Mouse (Mus musculus): Measurements from ENCODE around the gene Prox2.

Prox2 gene

GRCm38 (mm10) chr12:85131361-85131760 lies 20.8 kb upstream of the Prox2 start:
- DNase-seq (ENCODE audit: low spot score) = no peak

- DNase-seq (ENCODE audit: low spot score) = no peak
Measured at GRCm38 (mm10) chr12:85129426-85129978, 18.9 kb upstream of the Prox2 start.

- no peak for DNase-seq (ENCODE audit: low spot score)
Measured at GRCm38 (mm10) chr12:85126986-85127603, 16.5 kb upstream of the Prox2 start.

- DNase-seq (ENCODE audit: low spot score) = no peak
Measured at GRCm38 (mm10) chr12:85124751-85125150, 14.2 kb upstream of the Prox2 start.

GRCm38 (mm10) chr12:85123645-85124044 lies 13.1 kb upstream of the Prox2 start:
- DNase-seq (ENCODE audit: low spot score) = no peak

GRCm38 (mm10) chr12:85123108-85123530 lies 12.6 kb upstream of the Prox2 start:
- no peak for DNase-seq (ENCODE audit: low spot score)

GRCm38 (mm10) chr12:85121806-85122459 lies 11.4 kb upstream of the Prox2 start:
- DNase-seq (ENCODE audit: low spot score) = no peak

GRCm38 (mm10) chr12:85115678-85116077 lies 5.1 kb upstream of the Prox2 start:
- DNase-seq (ENCODE audit: low spot score) = no peak

- DNase-seq (ENCODE audit: low spot score) = no peak
Measured at GRCm38 (mm10) chr12:85113917-85114316, 3.4 kb upstream of the Prox2 start.

- DNase-seq (ENCODE audit: low spot score) = no peak
Measured at GRCm38 (mm10) chr12:85113337-85113736, 2.8 kb upstream of the Prox2 start.

GRCm38 (mm10) chr12:85112550-85113251 lies 2.1 kb upstream of the Prox2 start:
- DNase-seq (ENCODE audit: low spot score) = no peak

- DNase-seq (ENCODE audit: low spot score) = no peak
Measured at GRCm38 (mm10) chr12:85110011-85110697, 405 bp downstream of the Prox2 start.

- DNase-seq (ENCODE audit: low spot score) = no peak
Measured at GRCm38 (mm10) chr12:85109426-85109825, 1.1 kb downstream of the Prox2 start.

- DNase-seq (ENCODE audit: low spot score) = no peak
Measured at GRCm38 (mm10) chr12:85108643-85109042, 1.9 kb downstream of the Prox2 start.

- peak; percentile 73 for DNase-seq (ENCODE audit: low spot score)
Measured at GRCm38 (mm10) chr12:85106292-85106691, 4.3 kb downstream of the Prox2 start.

- DNase-seq (ENCODE audit: low spot score) = no peak
Measured at GRCm38 (mm10) chr12:85104789-85105188, 5.8 kb downstream of the Prox2 start.

GRCm38 (mm10) chr12:85103096-85103495 lies 7.5 kb downstream of the Prox2 start:
- DNase-seq (ENCODE audit: low spot score) = no peak

GRCm38 (mm10) chr12:85101521-85102106 lies 8.9 kb downstream of the Prox2 start:
- DNase-seq (ENCODE audit: low spot score) = no peak

GRCm38 (mm10) chr12:85101001-85101400 lies 9.6 kb downstream of the Prox2 start:
- DNase-seq (ENCODE audit: low spot score) = no peak

- no peak for DNase-seq (ENCODE audit: low spot score)
Measured at GRCm38 (mm10) chr12:85095859-85096258, 14.7 kb downstream of the Prox2 start.

GRCm38 (mm10) chr12:85095146-85095545 lies 15.4 kb downstream of the Prox2 start:
- no peak for DNase-seq (ENCODE audit: low spot score)

GRCm38 (mm10) chr12:85094706-85095105 lies 15.9 kb downstream of the Prox2 start:
- no peak for DNase-seq (ENCODE audit: low spot score)
